Mouse (Mus musculus): Measurements from ENCODE around the gene Olfr446. TPM values are rescaled to one million over a fixed set of nuclear protein-coding genes. Genes with fewer than 3 reads are reported as not detected.

Olfr446 gene
- not detected in 2 replicates for polyA plus RNA-seq (2012; rRNA removed)

DNA sequence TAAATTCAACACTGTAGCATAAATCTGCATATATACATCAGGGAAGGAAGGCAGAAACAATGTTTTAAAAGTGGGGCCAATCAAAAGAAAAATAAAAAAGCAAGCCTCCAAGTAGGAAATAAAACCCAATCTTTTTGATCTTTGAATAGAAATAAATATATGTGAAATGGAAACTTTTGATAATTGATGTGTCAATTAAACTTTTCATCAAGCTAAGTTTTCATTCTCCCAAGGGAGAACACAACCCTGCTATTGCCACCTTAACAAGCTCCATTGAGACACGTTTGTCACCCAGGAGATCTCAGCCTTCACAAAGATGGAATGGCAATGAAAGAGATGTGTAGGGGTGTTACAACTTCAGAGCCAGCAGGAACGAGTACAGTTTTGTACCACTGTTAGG, at the start of gene Olfr446:
Olfr446 (plus strand) TSS at position 301 of the 400 bp plus-strand sequence.
- Histone ChIP-seq H3K4me3 (replicated peaks; ENCODE audit: insufficient read depth, low read depth, low read length) (no peak within 1 kb of the TSS), H3K4me1 (ENCODE audit: control insufficient read depth, insufficient read depth, low read length) (no peaks in the 10 kb centered on the region), H3K27ac (ENCODE audit: insufficient read depth, low read length) (no peak within 1 kb of the TSS), H3K27me3 (ENCODE audit: control insufficient read depth, insufficient read depth, low read length) (no peaks in the 10 kb centered on the region)
- WGBS: 61% methylated on average over 2 of the region's 2 CpGs
- DNase-seq: no peak
- TF ChIP-seq CTCF (IDR thresholded peaks at IDR 0.05; ENCODE audit: borderline replicate concordance, insufficient read depth, low read depth, low read length) (no peak), POLR2A (IDR thresholded peaks at IDR 0.05; ENCODE audit: borderline replicate concordance, insufficient read depth, low read length) (no peak)

DNA sequence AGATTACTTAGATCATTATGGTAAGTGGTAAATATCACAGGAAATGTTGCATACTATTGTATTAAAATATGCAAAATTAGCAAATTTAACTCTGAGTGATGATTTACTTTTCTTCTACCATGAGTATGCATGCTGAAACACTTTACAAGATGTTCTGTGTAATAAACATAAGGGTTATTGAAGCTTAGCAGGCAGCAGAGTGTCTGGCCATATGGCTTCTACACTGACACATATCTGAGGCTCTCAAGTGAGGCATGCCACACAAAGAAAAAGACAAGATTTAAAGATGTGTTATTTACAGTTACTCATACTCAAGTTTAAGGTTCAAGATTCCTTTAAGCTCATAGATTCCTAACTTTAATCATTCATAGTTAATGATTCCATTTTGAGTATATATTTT, 44.9 kb upstream of the Olfr446 start:
- no peak overlapping the region for H3K4me3 ChIP-seq (replicated peaks; ENCODE audit: insufficient read depth, low read depth, low read length)
- H3K27me3 ChIP-seq (ENCODE audit: control insufficient read depth, insufficient read depth, low read length): no peaks in the 10 kb centered on the region
- H3K27ac ChIP-seq (ENCODE audit: insufficient read depth, low read length): no peak overlapping the region
- no peak for DNase-seq
- TF ChIP-seq POLR2A (IDR thresholded peaks at IDR 0.05; ENCODE audit: borderline replicate concordance, insufficient read depth, low read length) (no peak), CTCF (IDR thresholded peaks at IDR 0.05; ENCODE audit: borderline replicate concordance, insufficient read depth, low read depth, low read length) (no peak)
- H3K4me1 ChIP-seq (ENCODE audit: control insufficient read depth, insufficient read depth, low read length): no peaks in the 10 kb centered on the region

DNA sequence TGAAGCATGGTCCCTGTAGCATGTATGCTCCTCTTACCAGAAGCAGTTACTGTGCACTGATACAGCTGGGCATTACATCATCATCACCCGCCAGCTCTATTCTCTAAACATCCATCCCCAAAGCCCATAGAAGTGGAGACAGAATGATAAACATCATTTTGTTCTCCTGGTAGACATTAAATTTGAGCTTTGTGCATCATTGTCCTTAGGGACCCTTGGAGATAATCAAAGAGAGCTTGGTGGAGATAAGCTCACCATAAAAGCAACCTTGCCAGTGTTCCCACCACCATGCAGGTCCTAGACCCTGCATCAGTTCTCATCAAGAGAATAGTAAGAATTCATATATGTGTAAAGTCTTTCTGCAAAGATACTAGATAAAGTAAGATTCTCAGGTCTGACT, 31.0 kb upstream of the Olfr446 start, which contains the start of gene Olfr448:
Olfr448 (plus strand) TSS at position 301 of the 400 bp plus-strand sequence.
- Histone ChIP-seq H3K4me3 (replicated peaks; ENCODE audit: insufficient read depth, low read depth, low read length) (no peak within 1 kb of the TSS), H3K27ac (ENCODE audit: insufficient read depth, low read length) (no peak within 1 kb of the TSS), H3K27me3 (ENCODE audit: control insufficient read depth, insufficient read depth, low read length) (no peaks in the 10 kb centered on the region), H3K4me1 (ENCODE audit: control insufficient read depth, insufficient read depth, low read length) (no peaks in the 10 kb centered on the region)
- 93% methylated on average over 1 of the region's 1 CpGs for WGBS
- no peak for DNase-seq
- TF ChIP-seq CTCF (IDR thresholded peaks at IDR 0.05; ENCODE audit: borderline replicate concordance, insufficient read depth, low read depth, low read length): no peak
- no peak for TF ChIP-seq POLR2A (IDR thresholded peaks at IDR 0.05; ENCODE audit: borderline replicate concordance, insufficient read depth, low read length)

DNA sequence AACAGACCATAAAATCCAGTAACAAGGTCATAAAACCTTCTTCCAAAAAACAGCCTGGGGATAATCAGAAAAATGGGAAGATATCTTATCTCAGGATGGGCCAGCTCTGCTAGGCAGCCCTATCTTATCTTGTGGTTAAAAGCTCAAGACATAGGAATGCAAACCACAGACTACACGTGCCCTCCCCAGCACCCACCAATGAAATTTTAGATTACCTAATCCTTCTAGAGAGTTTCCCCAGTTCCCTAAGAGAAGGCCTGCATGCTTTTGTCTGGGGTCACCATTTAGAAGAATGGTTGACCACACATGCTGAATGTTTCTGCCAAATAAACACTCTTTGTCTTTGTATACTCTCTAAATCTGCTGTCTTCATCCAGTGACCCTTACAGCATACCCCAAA, 20.8 kb upstream of the Olfr446 start:
- H3K4me3 ChIP-seq (replicated peaks; ENCODE audit: insufficient read depth, low read depth, low read length): no peak overlapping the region
- TF ChIP-seq POLR2A (IDR thresholded peaks at IDR 0.05; ENCODE audit: borderline replicate concordance, insufficient read depth, low read length) (no peak), CTCF (IDR thresholded peaks at IDR 0.05; ENCODE audit: borderline replicate concordance, insufficient read depth, low read depth, low read length) (no peak)
- 29% methylated on average over 1 of the region's 1 CpGs for WGBS
- no peak for DNase-seq
- H3K27me3 ChIP-seq (ENCODE audit: control insufficient read depth, insufficient read depth, low read length): no peaks in the 10 kb centered on the region
- no peaks in the 10 kb centered on the region for H3K4me1 ChIP-seq (ENCODE audit: control insufficient read depth, insufficient read depth, low read length)
- no peak overlapping the region for H3K27ac ChIP-seq (ENCODE audit: insufficient read depth, low read length)

DNA sequence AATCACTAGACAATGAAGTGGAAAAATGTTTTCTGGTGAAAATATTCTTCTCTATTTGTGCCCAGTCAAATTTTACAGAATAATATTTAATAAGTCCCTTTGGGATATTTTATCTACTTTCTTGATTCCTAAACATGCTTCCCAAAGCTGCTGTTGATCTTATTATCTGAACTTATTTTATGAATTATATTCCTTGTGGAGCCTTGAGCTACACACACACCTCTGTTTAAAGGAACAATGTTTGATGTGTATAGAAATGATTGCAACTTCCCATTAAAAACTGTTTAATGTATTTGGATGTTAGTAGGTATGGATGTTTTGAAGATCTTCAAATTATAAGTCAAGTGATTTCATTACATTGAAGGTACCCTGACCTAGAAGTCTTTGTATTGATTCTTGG, 12.6 kb upstream of the Olfr446 start, which contains the start of gene Olfr447:
Olfr447 (plus strand) TSS at position 301 of the 400 bp plus-strand sequence.
- Histone ChIP-seq H3K4me1 (ENCODE audit: control insufficient read depth, insufficient read depth, low read length) (no peaks in the 10 kb centered on the region), H3K4me3 (replicated peaks; ENCODE audit: insufficient read depth, low read depth, low read length) (no peak within 1 kb of the TSS), H3K27me3 (ENCODE audit: control insufficient read depth, insufficient read depth, low read length) (no peaks in the 10 kb centered on the region), H3K27ac (ENCODE audit: insufficient read depth, low read length) (no peak within 1 kb of the TSS)
- TF ChIP-seq CTCF (IDR thresholded peaks at IDR 0.05; ENCODE audit: borderline replicate concordance, insufficient read depth, low read depth, low read length): no peak
- no peak for DNase-seq

DNA sequence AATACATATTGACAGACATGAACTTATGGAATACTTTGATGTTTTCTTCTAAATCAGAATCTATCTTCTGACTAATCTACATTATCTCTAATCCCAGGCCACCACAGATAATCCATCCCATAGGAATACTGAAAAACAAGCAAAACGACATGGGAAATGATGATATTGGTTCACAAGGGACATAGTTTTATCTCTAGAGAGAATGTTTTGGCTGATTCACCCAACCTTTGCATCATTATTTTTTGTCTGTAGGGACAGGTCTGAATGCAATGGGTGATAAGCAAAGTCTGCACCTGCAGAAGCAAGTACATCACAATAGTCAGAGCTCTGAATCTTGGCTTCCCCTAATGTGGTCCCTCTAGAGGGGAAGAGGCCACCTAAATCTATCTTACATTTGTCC, 27.6 kb downstream of the Olfr446 start, which contains the start of gene Olfr444:
Olfr444 (plus strand) TSS at position 301 of the 400 bp plus-strand sequence.
- no peak for DNase-seq
- WGBS: 78% methylated on average over 1 of the region's 1 CpGs
- H3K27me3 ChIP-seq (ENCODE audit: control insufficient read depth, insufficient read depth, low read length): no peaks in the 10 kb centered on the region

DNA sequence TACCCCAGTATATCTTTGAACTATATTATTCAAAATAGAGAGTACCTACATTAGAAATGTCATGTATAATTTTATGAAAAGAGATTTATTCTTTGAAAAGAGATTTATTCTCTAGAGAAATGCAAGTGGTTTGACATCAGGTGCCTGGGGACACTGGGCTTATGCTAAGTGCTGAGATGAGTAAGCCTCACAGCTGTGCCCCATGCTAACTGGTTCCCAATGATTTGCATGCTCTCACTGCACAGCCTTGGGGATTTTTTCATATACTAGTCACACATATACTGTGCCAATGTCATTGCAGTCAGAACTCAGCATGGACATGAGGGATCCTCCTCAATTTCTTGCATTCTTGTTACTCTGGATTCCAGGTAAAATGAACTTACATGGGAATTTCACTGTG, 59.2 kb downstream of the Olfr446 start:
- TF ChIP-seq CTCF (IDR thresholded peaks at IDR 0.05; ENCODE audit: borderline replicate concordance, insufficient read depth, low read depth, low read length) (no peak), POLR2A (IDR thresholded peaks at IDR 0.05; ENCODE audit: borderline replicate concordance, insufficient read depth, low read length) (no peak)
- Histone ChIP-seq H3K27me3 (ENCODE audit: control insufficient read depth, insufficient read depth, low read length) (no peaks in the 10 kb centered on the region), H3K27ac (ENCODE audit: insufficient read depth, low read length) (no peak overlapping the region), H3K4me1 (ENCODE audit: control insufficient read depth, insufficient read depth, low read length) (no peaks in the 10 kb centered on the region), H3K4me3 (replicated peaks; ENCODE audit: insufficient read depth, low read depth, low read length) (no peak overlapping the region)
- DNase-seq: no peak

More for the DNA sequence above, 27.6 kb downstream of the Olfr446 start, which contains the start of gene Olfr444:
- TF ChIP-seq CTCF (IDR thresholded peaks at IDR 0.05; ENCODE audit: borderline replicate concordance, insufficient read depth, low read depth, low read length) (no peak), POLR2A (IDR thresholded peaks at IDR 0.05; ENCODE audit: borderline replicate concordance, insufficient read depth, low read length) (no peak)
- H3K4me3 ChIP-seq (replicated peaks; ENCODE audit: insufficient read depth, low read depth, low read length): no peak within 1 kb of the TSS
- H3K27ac ChIP-seq (ENCODE audit: insufficient read depth, low read length): no peak within 1 kb of the TSS
- H3K4me1 ChIP-seq (ENCODE audit: control insufficient read depth, insufficient read depth, low read length): no peaks in the 10 kb centered on the region

Other genes with a start within 250 kb of the Olfr446 start
- 92.9 and 103 TPM in 2 replicates for gene Tcaf1, start 211.3 kb upstream of the Olfr446 start, polyA plus RNA-seq (2012; rRNA removed)
- not detected in 2 replicates for gene Olfr453, start 182.0 kb upstream of the Olfr446 start, polyA plus RNA-seq (2012; rRNA removed)
- not detected in 2 replicates for gene Olfr38, start 165.0 kb upstream of the Olfr446 start, polyA plus RNA-seq (2012; rRNA removed)
- not detected in 2 replicates for gene Olfr452, start 136.3 kb upstream of the Olfr446 start, polyA plus RNA-seq (2012; rRNA removed)
- not detected in 2 replicates for gene Olfr450, start 109.4 kb upstream of the Olfr446 start, polyA plus RNA-seq (2012; rRNA removed)
- gene Olfr449, start 87.0 kb upstream of the Olfr446 start, polyA plus RNA-seq (2012; rRNA removed): not detected in 2 replicates
- not detected in 2 replicates for gene Olfr448, start 30.9 kb upstream of the Olfr446 start, polyA plus RNA-seq (2012; rRNA removed)
- gene Olfr447, start 12.5 kb upstream of the Olfr446 start, polyA plus RNA-seq (2012; rRNA removed): not detected in 2 replicates
- not detected in 2 replicates for gene Olfr444, start 27.7 kb downstream of the Olfr446 start, polyA plus RNA-seq (2012; rRNA removed)
- not detected in 2 replicates for gene Olfr441, start 185.0 kb downstream of the Olfr446 start, polyA plus RNA-seq (2012; rRNA removed)
- not detected in 2 replicates for gene Olfr237-ps1, start 225.2 kb downstream of the Olfr446 start, polyA plus RNA-seq (2012; rRNA removed)
- not detected in 2 replicates for gene Olfr437, start 241.9 kb downstream of the Olfr446 start, polyA plus RNA-seq (2012; rRNA removed)